Mouse (Mus musculus) layer of hippocampus, postnatal 10 days (tissue): ENCODE measurements at regions not wholly inside any gene's neighbourhood (a gene's known extent, or its start where the extent isn't known, plus 50 kb on each side); places are given as distances from the start of the nearest gene placed in this dataset.

Source experiments
- DNase-seq, 2 experiments: peaks; one replicate each; pipeline ENCODE4 v3.0.0; 2021; ENCODE audit warnings: low spot score in 2 of 2

DNA sequence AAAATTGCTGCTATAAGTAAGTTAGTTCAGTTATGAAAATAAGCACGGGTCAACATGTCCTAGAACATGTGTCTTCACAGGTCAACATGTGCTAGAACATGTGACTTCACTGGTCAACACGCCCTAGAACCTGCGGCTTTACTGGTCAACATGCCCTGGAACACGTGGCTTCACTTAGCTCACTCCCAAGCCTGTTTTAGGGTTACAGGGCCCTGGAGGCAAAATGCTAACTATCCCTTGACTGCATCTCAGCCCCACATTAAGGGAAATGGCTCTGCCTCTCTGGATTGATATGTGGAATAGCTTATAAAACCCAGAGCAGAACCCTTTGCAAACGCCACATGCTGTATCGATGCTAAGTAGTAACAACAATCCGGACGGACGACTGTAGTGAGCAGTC lies 67.8 kb downstream of the Nkx6-1 start:
- DNase-seq = no peak

DNA sequence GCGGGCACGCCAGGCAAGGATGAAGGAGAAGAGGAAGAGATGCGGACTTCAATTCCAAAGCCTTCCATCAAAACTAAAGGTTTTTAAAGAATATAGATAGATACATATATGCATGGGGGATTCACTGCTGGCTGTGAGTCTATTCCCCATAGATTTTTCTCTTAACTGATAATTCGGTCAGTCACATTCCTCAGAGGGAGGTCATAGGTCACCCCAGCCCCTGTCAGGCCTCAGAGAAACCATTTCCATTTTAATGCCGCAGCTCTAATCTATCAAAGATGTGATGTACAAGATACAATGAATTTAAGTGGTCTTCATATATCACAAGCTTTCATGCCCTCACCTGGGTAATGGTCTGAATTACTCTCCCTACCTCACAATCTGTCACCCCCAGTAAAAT lies 73.6 kb downstream of the Nkx6-1 start:
- DNase-seq = no peak

DNA sequence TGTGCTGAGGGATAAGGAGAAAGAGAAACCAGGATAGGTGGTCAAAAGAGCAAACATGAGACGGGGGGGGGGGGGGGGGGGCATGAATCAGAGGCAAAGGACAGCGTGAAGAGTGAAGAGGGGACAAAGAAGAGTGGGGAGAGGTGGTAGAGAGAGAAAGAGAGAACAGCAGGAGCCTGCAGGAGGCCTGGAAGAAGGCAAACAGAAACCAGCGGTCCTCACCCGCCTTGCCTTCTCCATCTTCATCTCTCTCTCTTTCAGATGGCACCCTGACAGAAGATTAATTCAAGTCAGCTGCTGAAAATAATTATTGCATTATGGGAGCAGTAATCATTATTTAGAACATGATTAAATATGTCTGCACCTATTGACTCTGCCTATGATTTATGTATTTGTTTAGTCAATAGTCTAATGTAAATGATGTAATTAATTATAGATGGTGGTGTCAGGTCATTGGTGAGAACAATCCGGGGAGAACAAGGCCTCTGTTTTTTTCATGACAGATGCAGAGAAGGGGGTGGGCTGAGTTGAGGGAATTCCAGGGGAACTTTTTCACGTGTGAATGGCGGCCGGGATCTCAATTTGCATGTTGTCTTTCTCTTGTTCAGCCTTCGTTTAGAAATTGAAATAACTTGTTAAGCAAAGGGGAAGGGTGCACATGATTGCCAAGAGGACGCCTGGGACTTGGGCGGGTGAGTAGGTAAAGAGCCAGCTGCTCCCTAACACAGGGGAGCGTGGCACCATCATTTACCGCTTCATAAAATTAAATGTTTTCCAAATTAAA lies 74.3 kb downstream of the Nkx6-1 start:
- DNase-seq = no peak

DNA sequence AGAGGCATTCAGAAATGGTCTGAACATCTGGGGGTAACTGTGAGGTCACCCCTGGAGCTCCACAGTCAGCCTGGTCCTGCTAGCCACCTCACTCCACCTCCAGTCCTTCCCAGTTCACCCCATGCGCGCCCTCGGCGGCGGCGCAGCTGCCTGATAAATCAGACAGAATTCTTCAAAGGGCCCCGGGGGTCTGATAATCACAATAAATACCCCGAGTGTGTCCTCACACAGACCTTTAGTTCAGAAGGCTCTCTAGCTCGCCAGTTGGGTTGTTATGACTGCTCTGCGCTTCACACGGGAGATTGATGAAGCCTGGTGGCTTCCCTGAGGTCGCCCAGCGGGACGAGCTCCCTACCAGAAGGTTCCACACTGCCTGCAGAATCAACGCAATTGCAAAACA lies 91.8 kb downstream of the Nkx6-1 start:
- DNase-seq = no peak

DNA sequence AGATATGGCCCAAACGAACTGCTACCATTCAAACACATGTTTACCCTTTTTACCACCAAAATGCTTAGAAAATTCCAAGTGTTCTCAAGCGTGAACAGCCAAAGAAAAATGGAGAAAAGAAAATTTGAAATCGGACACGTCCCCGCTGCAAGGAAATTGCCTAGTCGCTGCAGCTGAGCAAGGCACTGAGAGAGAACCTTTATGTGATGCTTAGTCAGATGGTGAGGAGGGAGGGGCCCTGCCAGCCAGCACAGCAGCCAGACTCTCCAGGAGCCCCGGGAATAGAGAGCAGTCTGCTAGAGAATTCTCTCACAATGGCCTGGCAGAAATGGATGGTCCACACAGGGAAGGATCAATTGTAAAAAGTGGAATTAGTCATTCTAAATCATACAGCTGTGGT lies 99.0 kb downstream of the Nkx6-1 start:
- DNase-seq = peak in 1 of 2 experiments; percentile 18

DNA sequence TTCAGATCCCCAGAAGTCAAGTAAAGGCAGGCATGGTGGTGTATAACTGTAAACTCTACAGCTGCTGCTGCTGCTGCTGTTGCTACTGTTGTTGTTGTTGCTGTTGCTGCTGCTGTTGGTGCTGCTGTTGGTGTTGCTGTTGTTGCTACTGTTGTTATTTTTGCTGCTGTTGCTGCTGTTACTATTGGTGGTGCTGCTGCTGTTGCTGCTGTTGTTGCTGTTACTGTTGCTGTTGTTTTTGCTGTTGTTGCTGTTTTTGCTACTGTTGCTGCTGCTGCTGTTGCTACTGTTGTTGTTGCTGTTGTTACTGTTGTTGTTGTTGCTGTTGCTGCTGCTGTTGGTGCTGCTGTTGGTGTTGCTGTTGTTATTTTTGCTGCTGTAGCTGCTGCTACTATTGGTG lies 104.4 kb downstream of the Nkx6-1 start:
- no peak for DNase-seq

DNA sequence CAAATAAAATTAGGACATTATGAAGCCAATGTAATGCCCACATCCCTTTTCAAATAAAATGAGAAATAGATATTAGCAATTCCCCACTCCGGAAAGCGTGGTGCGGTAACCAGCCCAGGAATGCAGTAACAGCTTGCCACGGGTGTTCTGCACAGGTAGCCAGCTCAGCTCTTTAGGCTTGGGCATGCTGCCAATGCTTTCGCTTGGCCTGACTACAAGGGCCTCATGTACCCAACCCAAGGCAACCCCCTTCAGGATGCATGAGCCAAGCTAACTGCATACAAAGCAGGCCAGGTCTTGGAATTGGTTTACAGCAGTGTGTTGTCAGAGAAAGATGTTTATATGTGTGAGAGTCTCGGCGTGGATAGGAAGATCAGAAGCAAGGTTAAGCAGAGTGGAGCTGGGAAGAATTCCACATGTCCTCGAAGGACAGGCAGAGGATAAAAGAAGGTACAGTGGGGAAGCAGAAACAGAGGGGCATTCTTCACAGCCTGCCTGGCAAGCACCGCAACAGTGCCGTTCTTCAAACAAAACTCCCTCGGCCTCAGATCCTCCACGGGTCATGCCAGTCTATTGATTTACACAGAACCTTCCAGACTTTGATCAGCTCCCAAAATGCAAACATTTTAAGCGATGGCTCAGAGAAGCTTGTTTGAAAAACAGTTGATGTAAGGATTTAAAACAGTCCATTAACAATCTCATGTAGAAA lies 106.4 kb downstream of the Nkx6-1 start:
- peak; percentile 16 to 45 for DNase-seq

DNA sequence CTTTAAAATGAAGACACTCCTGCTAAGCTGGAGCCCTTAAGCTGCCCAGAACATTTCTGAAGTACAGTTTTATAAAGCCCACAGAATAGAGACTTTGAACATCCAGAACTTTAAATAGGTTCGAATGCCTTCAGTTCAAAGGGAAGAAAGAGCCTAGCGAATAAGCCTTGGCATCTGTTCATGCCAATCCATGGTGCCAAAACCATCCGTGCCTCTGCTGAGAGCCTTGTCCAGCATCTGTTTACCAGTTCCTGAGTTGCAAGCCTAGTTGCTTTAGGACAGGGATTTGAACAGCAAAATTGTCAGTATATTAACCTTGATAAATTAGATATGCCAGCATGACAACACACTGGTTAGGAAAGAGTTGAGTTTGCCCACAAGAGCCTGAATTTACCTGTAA lies 107.6 kb downstream of the Nkx6-1 start:
- no peak for DNase-seq

DNA sequence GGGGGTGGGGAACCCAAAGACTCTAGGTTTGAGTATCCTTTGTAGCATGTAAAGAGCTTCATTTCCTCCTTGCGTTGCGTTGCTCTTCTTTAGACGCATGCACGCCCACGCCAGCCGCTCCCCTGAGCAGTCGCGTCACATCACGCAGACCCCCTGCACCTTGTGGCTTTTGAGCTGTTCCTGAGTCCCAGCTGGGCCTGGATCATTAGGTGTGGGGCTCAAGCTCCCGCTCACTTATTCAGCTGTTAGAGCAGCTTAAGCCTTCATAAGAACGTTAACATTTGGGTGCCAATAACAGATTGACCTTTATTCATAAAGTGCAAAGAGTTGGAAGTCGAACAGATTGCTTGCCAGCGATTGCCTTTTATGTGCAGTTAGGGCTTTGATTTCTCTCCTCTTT lies 121.5 kb downstream of the Nkx6-1 start:
- DNase-seq = no peak

DNA sequence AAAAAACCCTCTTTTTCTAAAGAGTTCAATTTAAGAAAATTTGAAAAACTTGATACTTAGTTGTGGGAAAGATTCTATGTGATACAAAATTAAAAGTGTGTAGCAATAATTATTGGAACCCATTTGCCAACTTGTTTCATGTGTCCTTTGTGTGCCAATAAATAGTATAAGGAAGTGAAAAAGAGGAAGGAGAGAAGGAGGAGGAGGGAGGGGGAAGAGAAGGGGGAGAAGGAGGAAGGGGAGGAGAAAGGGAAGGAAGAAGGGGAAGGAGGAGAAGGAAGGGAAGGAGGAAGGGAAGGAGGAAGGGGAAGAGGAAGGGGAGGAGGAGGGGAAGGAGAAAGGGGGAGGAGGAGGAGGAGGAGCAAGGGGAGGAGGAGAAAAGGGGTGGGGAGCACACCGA lies 125.0 kb downstream of the Nkx6-1 start:
- DNase-seq = no peak

DNA sequence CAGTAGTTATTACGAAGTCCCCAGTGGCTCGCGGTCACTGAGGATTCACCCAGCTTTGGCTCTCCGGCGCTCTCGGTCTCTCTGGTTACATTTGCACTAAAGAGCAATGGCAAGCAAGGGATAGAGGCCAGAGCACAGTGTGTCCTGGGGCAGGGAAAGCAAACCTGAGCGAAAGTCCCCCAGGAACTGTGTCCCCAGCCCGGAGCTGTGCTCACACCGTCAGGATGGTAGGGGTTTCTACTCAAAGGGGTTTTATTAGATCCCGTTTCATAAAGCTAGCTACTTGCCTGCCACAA lies 125.6 kb downstream of the Nkx6-1 start:
- DNase-seq = no peak

DNA sequence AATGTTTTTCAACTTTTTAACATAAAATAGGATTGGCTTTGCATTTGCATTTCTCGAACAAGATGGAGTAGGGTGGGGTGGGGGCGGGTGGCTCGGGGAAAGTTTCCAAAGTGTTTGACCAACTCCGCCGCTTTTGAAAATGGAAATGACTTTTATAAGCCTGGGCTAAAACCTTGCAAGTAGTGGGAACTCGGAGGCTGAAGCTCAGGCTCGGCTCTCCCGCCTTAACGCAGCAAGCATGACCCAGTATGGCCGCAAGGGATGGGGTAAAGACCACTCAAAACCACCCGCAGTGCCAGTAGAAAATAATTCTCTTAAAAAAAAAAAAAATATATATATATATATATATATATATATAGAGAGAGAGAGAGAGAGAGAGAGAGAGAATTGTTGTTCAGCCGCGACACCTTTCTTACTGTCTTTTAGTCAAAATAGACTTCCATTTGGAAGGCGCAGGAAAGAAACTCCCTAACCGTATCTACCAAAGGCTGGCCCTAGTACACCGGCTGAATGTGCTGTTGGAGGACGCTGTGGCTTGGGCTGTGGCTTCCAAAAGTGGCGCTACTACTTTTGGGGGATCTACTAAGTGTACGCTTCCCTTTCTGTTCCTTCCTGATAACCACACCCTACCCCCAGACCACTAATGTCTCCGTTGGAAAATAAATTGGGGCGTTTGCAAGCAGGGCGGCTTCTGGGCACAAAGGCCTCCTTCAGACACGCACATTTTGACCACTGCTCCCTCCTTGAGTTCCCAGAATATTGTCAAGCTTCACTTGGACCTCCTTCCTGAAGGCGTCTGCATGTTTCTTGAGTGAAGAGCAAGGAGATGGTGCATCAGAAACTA lies 126.2 kb downstream of the Nkx6-1 start:
- DNase-seq = no peak

DNA sequence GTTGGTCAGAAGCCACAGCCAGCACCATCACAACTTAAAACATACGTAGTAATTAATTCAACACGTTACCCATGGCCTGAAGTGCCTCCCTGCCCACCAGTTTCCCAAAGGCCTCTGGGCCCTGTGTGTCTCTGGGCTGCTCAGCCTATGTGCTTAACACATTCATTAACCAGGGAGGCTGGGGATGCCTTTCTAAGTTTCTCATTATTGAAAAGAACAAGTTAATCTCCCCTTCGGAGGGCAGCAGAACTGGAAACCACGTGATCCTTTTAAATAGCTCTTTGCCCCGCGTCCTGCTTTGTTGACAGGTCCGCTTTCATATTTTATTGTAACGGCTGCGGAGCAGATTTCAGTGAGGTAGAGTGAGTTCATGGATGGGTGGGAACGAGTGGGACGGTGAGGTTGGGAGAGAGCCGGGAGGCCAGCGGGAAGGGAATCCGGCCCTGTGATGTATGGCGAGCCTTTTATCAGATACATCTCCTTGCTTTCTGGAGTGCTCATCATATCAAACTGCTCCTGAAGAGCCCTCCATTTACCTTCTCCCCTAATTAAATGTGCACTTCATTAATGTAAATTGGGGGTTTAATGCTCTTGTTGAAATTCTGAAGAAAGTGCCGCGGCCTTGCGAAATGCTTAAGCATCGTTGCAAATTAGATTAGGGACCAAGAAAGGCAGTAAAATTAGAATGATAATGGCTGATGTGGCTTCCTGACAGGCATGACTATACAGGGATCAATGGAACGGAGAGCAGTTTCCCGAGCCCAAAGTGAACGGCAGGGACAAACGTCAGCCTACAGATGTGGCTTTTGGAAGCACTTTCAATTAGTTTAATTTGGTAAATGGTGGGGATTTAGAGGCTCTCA lies 127.0 kb downstream of the Nkx6-1 start:
- DNase-seq = no peak

DNA sequence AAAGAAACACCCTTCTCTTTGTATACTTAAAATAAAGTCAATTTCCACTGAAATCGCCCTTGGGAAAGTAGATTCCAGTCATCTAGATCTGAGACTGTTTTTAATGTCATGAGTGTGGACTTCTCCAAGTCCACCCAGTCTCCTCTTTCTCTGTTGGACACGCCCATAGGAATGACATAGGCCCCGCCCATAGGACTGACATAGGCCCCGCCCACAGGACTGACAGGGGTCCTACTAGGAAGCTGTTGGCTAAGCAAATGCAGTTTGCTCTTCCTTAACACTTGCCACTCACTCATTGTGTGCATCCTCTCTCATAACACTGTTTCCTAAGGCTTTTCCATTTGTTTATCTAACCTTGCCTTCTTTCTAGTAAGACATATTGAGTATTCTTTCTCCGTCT lies 129.3 kb downstream of the Nkx6-1 start:
- no peak for DNase-seq

DNA sequence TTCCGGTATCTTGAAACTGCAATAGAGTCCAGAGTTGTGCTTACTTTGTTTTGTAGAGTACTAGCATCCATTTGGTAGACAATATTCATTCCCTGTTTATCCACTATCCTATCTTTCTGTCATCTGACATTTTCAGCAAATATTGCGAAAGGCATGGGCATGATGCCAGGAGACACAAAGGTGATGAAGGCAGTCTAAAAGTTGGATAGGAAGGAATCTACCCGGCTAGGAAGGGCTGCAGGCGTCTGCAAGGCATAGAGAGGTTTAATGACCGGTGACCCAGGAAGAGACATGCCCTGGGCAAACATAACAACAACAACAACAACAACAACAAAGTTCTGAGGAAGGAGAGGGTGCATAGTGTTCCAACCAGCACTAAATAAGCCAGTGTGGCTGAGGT lies 139.4 kb downstream of the Nkx6-1 start:
- no peak for DNase-seq

DNA sequence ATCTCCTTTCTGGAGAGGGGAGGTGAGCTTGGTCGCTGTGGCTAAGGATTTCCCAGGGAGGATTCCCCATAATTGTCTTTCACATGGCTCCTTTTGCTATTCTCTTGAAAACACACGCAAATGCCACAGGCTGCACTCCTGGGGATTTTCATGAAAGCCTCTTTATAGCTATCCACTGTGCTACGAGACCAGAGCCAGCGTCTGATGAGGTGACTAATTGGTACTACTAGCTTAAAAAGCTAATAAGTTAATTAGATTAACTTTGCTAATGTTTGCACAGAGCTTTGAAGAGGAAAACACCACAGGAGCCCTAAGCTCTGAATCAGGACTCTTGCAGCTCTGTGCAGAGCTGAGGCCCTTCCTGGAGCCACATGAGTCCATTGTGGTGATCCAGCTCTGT lies 140.1 kb downstream of the Nkx6-1 start:
- no peak for DNase-seq

DNA sequence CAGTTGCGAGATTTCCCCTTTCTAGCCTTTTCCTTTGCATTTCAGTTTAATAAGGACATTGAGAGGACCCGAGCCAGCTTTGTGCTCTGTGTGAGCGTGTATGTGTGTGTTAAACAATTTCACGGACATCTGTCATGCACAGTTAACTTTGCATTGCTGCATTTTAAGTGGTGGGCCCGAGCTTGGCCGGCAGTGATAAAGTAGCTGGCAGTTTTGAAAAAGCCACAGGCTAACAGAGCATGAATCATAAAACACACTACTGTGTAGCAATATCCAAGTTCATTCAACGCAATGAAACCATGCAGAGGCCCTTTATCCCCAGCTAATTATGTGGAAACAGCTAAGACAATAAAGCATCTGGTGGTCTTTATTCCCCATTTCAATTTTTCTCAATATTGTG lies 140.9 kb downstream of the Nkx6-1 start:
- no peak for DNase-seq

DNA sequence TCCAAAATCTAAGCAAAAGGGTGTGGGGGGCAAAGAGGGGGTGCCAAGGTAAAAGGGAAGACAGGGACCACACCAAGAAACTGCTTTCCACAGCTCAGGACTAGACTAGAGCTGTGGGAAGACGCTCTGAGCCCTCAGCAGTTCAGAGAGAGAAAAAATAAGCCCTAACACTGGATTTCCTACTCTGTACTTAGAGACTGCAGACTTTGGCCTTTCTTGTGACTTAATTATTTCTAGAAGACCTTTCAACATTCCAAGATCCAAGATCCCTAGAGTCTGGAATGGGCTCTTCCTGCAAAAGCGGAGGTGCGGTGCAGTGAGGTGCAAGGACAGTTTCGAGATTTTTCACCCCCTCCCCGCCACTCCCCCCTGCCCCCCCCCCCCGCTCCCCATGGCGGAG lies 141.3 kb downstream of the Nkx6-1 start:
- no peak for DNase-seq

DNA sequence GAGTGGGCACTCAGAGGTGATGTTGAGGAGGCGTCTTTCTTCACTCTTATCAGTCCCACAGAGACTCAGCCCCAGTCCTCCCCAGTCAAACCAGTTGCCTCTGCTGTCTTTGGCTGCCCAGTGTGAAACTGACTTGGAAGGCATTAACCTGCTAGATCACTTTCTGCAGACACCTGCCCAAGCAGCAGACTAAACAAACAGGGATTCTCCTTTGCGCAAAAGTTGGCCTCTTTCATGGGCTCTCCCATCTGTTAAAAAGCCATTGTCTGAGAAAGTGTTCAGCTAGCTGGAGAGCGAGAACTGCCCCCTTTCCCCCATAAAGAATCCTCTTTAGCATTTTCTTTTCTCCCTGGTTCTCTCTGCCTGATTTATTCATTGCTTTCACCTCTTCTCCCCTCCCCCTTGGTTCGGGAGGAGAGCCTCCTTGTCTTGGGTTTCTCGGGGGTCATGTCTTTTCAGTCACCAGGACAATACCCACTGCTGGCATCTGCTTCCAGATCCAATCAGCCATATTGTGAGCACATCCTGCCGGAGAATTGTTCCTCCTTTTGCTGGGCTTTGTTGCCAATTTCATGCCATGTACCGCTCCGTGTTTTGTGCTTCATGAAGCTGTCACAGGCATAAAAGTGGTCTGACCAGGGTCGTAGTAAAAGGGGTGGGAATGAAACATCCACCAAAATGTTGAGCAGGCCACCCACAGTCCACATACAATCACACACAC lies 143.7 kb downstream of the Nkx6-1 start:
- no peak for DNase-seq

DNA sequence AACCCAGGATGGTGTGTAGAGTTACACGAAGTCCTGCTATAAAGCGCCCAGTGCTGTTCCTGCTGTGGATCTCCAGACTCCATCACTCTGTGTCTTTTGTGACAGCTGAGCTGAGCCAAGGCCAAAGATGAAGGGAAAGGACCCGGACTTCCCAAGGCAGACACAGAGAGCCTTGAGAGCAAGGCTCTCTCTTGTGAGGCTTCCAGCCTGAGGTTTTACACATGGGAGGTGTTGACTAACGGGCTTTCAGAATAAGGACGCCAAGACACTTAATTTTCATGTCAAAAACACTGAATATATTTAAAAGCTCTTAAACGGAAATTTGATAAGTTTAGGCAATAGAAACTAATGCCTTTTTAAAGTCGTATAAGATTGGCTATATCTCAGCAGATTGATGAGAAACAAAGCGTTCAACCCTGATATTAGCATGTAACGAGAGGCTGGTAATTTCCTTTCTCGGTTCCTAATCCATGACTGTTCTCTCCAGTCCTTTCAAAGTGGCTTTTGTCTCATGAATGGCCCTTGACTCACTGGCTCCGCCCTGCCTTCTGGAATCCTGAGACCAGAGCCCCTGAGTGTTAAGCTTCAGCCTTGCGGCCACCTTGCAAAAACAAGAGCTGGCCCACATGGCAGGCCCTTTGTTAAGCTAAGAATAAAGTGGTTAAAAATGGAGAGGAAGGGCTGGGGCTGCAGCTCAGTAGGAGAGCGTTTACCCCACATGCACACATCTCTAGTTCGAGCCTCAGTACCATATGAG lies 145.8 kb downstream of the Nkx6-1 start:
- no peak for DNase-seq
